Mouse (Mus musculus) cerebellum, adult 11 months (tissue): ENCODE data around the gene Nsd1.

ENCODE experiments used
- DNase-seq: peaks from one replicate; pipeline ENCODE4 v3.0.0; 2022

Gene Nsd1

DNA sequence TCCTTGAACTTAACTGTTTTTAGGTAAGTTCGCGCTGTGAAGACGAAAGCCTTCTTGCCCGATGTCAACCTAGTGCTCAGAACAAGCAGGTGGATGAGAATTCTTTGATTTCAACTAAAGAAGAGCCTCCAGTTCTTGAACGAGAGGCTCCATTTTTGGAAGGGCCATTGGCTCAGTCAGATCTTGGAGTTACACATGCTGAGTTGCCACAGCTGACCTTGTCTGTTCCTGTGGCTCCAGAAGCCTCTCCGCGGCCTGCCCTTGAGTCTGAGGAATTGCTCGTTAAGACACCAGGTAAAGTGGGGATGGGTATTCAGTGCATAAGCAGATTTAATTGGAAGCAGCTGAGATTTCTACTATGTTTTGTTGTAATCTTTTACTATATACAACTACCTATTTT is 51.9 kb downstream of the Nsd1 start:
- no peak for DNase-seq

- no peak for DNase-seq
Measured at GRCm38 (mm10) chr13:55262096-55262495, 52.5 kb downstream of the Nsd1 start.

DNA sequence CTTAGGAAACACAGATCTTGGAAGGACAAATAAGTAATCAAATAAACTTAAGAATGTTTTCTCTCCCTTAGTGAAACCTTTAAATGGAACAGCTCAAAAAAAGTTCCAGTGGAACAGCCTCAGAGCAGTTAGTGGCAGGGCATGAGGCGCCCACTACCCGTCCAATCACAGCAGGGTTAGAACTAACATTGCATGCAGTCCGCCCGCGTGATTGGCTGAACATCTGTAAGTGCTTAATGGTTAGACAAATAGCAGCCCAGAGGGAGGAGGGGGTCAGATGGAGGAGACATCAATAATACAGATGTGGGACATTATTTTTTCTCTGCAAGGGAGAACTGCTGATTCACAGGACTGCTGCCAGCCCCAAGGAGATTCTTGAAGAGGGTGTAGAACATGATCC is 67.6 kb downstream of the Nsd1 start:
- no peak for DNase-seq

GRCm38 (mm10) chr13:55277646-55278045 is 68.1 kb downstream of the Nsd1 start:
- DNase-seq: no peak

- DNase-seq: no peak
Measured at GRCm38 (mm10) chr13:55288854-55289253, 79.3 kb downstream of the Nsd1 start.

GRCm38 (mm10) chr13:55296760-55297159 is 87.2 kb downstream of the Nsd1 start:
- DNase-seq: no peak

- no peak for DNase-seq
Measured at GRCm38 (mm10) chr13:55300913-55301312, 91.3 kb downstream of the Nsd1 start.

- DNase-seq: no peak
Measured at GRCm38 (mm10) chr13:55312028-55312630, 102.5 kb downstream of the Nsd1 start.

GRCm38 (mm10) chr13:55313051-55313450 is 103.5 kb downstream of the Nsd1 start:
- DNase-seq: no peak

- no peak for DNase-seq
Measured at GRCm38 (mm10) chr13:55314891-55315412, 105.4 kb downstream of the Nsd1 start.

DNA sequence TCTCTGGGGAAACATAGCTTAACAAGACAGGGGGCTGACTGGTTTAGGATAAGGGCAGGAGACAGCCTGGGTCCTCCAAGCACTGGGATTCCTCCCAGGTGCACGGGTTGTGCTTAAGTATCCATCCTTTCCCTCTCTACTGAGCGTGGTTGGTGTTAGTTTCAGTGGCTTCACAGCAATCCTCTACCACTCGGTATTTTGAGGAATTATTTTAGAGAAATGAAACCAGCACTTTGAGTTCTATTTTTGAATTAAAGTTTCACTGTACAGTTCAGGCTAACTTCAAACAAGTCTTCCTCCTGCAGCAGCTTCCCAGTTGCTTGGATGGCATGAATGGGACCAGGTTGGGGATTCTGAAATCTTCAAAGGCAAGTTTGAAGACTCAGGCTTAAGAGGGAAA is 108.8 kb downstream of the Nsd1 start:
- no peak for DNase-seq

- no peak for DNase-seq
Measured at GRCm38 (mm10) chr13:55319931-55320533, 110.5 kb downstream of the Nsd1 start, which contains the start of gene Prelid1. Prelid1 (plus strand) TSS chr13:55320500.

DNA sequence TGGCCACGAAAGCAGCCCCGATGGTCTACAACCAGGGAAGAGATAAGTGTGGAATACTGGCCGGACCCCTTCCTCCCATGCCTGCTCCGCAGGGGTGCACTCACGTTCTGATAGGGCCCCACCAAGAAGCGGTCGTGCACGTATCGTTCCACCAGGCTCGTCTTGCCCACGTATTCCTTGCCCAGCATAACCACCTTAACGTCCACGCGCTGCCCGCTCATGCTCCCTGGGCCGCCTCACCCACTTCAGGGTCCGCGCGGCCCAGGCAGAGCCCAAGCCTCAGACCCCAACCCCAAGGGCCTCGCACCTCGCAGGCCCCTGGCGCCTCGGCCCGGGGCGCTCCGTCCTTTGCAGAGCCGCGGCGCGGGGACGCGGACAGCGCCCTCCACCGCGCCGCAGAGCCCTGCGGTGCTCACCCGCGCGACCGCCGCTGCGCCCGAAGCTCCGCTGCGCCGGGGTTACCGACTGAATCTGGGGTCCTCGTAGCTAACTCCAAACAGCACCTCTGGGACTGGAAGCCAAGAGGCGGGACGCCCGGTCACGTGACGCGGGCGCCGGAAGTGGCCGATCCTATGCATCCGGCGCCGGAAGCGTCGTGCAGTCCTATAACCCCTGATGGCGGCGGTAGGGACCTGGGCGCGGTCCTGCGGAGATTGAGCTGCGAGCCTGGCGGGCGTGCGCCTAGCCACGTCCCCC is 112.0 kb downstream of the Nsd1 start, which contains the start of gene Rab24:
Gene Rab24 (minus strand): TSS at position 513 of the 696 bp plus-strand sequence.
- peak; percentile 83 for DNase-seq

DNA sequence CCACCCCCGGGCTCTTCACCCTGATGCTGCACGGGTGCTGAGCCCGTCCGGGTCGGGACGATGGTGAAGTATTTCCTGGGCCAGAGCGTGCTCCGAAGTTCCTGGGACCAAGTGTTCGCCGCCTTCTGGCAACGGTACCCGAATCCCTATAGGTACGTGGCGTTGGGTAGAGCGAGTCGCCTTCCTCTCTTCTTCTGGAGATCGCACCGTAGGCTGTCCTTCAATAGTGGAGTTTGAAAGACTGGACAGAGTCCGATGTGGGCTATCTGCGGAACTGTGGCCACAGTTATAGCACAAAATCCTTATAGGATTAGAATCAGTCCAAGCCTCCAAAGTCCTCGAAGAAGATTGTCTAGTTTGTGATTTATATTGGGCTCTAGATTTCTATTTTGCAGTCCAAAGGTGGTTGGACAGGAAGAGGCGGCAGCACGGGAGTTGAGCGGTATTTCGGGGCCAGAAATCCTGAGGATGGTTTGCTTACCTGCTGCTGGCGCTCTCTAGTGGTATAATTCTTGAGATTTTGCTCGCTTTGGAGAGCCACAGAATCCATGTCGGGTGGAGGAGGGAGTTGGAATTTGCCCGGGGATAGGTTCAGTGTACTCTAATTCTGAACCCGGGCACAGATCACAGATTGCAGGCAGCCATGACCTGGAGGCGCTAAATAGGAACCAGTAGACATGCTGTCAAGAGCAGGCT is 112.7 kb downstream of the Nsd1 start:
- no peak for DNase-seq

GRCm38 (mm10) chr13:55325596-55325995 is 116.0 kb downstream of the Nsd1 start:
- DNase-seq: no peak

DNA sequence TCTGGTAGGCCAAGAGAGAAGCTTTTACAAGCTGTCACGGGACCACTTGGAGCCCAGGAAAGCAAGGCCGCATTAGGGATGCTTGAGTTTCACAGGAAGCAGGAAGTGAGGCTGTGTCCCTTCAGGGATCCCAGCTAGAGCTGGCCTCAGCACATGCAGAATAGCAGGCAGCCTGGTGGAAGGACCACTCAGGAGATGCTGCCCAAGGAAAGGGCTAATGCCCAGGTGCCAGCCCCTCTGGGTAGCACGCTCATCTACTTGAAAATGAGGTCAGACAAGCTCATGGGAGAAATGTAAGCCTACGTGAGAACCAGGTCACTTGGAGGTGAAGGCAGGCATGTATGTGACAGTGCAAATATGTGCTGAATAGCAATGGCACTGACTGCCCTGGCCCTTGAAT is 117.6 kb downstream of the Nsd1 start:
- DNase-seq: no peak

DNA sequence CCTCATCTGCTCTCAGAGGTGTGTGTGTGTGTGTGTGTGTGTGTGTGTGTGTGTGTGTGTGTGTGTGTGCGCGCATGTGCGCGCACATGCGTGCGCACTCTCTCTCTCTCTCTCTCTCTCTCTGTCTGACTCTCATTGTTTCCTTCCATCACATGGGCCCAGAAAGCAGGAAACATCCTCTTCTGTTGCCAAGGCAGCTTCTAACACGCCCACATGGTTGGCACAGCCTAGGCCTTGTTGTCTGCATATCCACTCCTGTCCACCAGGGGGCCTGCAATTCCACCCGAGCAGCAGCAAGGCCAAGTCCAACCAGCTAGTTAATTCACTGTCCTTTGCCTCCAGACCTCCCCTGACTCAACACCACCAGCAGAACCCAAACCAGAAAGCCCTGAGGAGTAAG is 118.1 kb downstream of the Nsd1 start:
- peak; percentile 78 for DNase-seq

DNA sequence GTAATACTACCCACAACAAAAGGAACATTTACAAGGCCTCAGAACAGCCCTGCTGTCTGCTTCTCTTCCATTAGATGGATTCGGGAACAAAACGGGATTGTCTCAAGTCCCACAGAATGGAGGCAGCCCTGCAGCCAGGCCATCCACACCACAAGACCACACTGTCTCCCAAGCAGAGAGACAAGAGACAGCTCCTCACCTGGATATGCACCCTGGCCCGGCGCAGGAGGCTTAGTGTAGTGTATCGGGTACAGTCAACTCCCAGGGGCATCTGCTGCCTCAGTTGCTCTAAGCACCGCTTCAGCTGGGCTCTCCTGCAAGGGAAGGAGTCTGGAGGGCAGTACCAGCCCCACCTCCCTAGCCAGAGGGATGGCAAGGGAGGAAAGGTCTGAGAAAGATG is 118.6 kb downstream of the Nsd1 start:
- no peak for DNase-seq

DNA sequence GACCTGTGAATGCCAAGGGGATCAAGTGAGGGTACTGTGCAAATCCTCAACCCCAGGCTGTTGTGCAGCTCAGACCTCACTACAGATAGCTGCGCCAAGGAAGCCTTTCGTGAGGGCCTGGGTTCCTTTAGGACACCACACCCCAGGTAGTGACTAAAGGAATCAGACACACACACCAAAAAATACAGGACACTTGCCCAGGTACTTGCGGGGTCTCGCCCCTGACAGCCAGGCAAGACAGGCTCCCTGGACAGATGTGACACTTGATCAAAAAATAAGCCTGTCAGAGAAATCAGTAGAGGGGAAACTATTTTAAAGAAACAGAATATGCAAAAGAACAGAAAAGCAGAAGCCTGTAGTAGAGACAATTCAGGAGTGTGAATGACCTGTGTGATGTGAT is 119.1 kb downstream of the Nsd1 start:
- DNase-seq: no peak

GRCm38 (mm10) chr13:55329109-55329682 is 119.6 kb downstream of the Nsd1 start:
- no peak for DNase-seq

GRCm38 (mm10) chr13:55329683-55330566 is 120.3 kb downstream of the Nsd1 start, which contains the start of gene Mxd3:
Mxd3 (minus strand) TSS chr13:55329823.
- DNase-seq: peak; percentile 59
